In the genomic region with DNA sequence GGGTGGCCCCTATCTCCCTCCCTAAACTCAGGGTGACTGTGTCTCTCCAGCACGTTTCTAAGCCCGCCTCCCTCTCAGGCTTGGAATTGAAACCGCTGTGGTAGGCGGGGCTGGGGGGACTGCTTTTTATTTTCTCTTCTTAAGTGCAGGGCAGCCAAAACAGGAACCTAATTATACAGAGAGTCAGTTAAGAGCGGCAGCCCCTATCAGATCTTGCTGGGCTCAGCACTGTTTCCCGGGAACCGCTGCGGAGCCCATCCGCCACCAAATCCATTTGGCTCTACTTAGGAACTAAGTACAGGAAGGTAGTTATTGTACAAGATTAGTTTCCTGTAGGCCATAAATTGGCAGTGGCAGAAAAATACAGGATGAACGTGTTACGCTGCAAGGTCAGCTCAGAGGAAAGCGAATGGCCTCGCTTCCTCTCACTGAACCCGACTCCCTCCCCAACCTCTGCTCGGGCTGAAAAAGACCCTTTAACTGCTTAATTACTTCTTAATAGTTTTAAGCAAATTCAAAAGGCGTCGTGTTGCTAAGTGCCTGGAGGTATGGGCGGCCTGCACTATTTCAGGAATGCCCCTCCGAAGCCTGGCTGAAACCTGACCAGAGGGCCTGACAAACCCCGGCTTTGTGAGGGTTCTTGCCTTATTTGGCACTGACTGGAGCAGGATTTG, we compare ENCODE assay signal across 8 mouse cellular contexts.
DNase-seq lines count a peak whose midpoint lies in the region; ATAC-seq and TF ChIP-seq lines count a peak whose summit lies in the region.

No protein-coding gene starts in this region.

- H3K27me3 ChIP-seq in liver, embryonic 12.5 days (replicated peaks) = peaks cover 52% of the 10 kb centered on the region

- DNase-seq in ovary, adult 18-20 months (ENCODE audit: low spot score) = peak; percentile 46
- no peak for DNase-seq in ovary, postnatal 10 days (ENCODE audit: low spot score)
- DNase-seq in gastrocnemius, postnatal 10 days = peak; percentile 45
- DNase-seq in hindlimb bud, embryonic 11.5 days (ENCODE audit: extremely low spot score, low read depth, low spot score) = peak; percentile 86
- peak; percentile 45 to 69 for DNase-seq in monocyte, adult 2 months (ENCODE audit: low read depth in 1 of 2, low spot score in 2 of 2)
- no peak for DNase-seq in urinary bladder, adult 18-20 months (ENCODE audit: low spot score in 2 of 2)

- WGBS in bone marrow, adult 2 months = 2% methylated on average over 20 of the region's 20 CpGs
- WGBS in liver, embryonic 12.5 days (ENCODE audit: insufficient replicate concordance) = 4% methylated on average over 20 of the region's 20 CpGs

- peak overlapping the region; percentile 16; the same call in 1 of the 2 replicates for H3K27ac ChIP-seq in bone marrow, adult 2 months (ENCODE audit: control insufficient read depth, insufficient read depth, low read depth, low read length, poor library complexity)
- H3K27ac ChIP-seq in liver, embryonic 12.5 days = peak overlapping the region; percentile 59

- peak overlapping the region; percentile 60 for H3K4me2 ChIP-seq in liver, embryonic 12.5 days

- ATAC-seq in liver, embryonic 12.5 days = peak; percentile 50; the same call in 1 of the 2 replicates

- TF ChIP-seq CTCF in bone marrow, adult 2 months (IDR thresholded peaks at IDR 0.05; ENCODE audit: control insufficient read depth, insufficient read depth, low read length) = no peak

- peak overlapping the region; percentile 48 for H3K4me3 ChIP-seq in bone marrow, adult 2 months (replicated peaks; ENCODE audit: control insufficient read depth, low read depth, low read length)
- H3K4me3 ChIP-seq in liver, embryonic 12.5 days = peak overlapping the region; percentile 31

- H3K9ac ChIP-seq in liver, embryonic 12.5 days = peak overlapping the region; percentile 40; the same call in 1 of the 2 replicates

- no peaks in the 10 kb centered on the region; the same call in none of the 2 replicates for H3K4me1 ChIP-seq in bone marrow, adult 2 months (ENCODE audit: control insufficient read depth, insufficient read depth, low read length)
- peaks cover 56% of the 10 kb centered on the region for H3K4me1 ChIP-seq in liver, embryonic 12.5 days

- no peaks in the 10 kb centered on the region for H3K36me3 ChIP-seq in liver, embryonic 12.5 days

- TF ChIP-seq POLR2A in bone marrow, adult 2 months (IDR thresholded peaks at IDR 0.05; ENCODE audit: borderline replicate concordance, control insufficient read depth, low read depth, low read length) = no peak

- no peaks in the 10 kb centered on the region for H3K9me3 ChIP-seq in liver, embryonic 12.5 days (replicated peaks)

Comparison
In these comparisons a context has a peak if more than half of its experiments do, and no peak if none do; other contexts are left out.
1. DNase-seq: peak in ovary, adult 18-20 months (single experiment), gastrocnemius, postnatal 10 days (single experiment), hindlimb bud, embryonic 11.5 days (single experiment) and monocyte, adult 2 months (2 of 2); none in ovary, postnatal 10 days (single experiment) and urinary bladder, adult 18-20 months (0 of 2).